Mouse (Mus musculus) spleen, postnatal 10 days (tissue): Measurements from ENCODE around the gene Kcnq1.

Experiments
- DNase-seq, 2 experiments: peaks; one replicate each; pipeline ENCODE4 v3.0.0; 2021 to 2022; ENCODE audit warnings: low spot score in 2 of 2

Gene Kcnq1

GRCm38 (mm10) chr7:143273747-143274146 lies 167.6 kb downstream of the Kcnq1 start:
- no peak for DNase-seq

GRCm38 (mm10) chr7:143275030-143275429 lies 168.9 kb downstream of the Kcnq1 start:
- DNase-seq, result no peak

DNA sequence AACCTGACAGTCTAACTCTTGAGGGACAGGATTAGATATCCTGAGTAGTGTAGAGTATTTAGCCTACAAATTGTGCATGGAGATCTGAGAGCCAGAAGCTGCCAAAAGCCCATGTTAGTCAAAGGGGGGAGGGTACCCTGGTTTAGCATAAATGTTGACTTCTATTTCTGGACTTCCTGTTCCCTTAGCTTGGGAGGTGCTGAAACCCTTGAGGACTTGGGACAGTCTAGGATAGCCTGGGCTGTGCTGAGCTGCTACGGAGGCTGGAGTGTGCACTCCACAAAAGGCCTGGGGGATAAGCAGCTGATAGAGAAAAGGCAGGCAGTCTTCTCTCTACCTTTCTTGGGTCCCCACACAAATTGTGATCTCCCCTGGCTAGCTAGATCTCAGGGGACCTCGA lies 177.5 kb downstream of the Kcnq1 start:
- DNase-seq, result no peak

GRCm38 (mm10) chr7:143284866-143285265 lies 178.7 kb downstream of the Kcnq1 start:
- no peak for DNase-seq

DNA sequence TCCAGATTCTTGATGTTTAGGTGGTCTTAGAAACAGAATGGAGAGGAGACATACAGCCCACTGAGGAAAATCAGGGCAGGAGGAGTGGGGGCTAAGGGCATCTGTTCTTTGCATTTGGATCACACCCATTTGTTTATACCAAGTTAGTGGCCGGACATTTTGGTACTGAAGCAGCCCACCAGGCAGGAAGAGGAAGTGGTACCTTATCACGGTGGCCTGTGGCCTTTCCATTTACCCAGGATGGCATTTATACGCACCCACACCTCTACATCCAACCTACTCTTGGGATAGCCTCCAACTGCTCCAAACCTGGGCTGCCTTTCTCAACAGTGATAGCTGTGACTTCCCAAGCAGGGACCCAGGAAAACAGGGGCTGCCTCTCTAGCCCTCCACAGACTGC lies 179.3 kb downstream of the Kcnq1 start:
- no peak for DNase-seq

GRCm38 (mm10) chr7:143286532-143287290 lies 180.5 kb downstream of the Kcnq1 start:
- no peak for DNase-seq

GRCm38 (mm10) chr7:143288135-143288534 lies 182.0 kb downstream of the Kcnq1 start:
- no peak for DNase-seq

- no peak for DNase-seq
Measured at GRCm38 (mm10) chr7:143289082-143289849, 183.1 kb downstream of the Kcnq1 start.

GRCm38 (mm10) chr7:143294690-143295355 lies 188.7 kb downstream of the Kcnq1 start:
- DNase-seq, result no peak

GRCm38 (mm10) chr7:143295356-143296000 lies 189.3 kb downstream of the Kcnq1 start:
- DNase-seq, result peak; percentile 29 to 51

- DNase-seq, result peak in 1 of 2 experiments; percentile 35
Measured at GRCm38 (mm10) chr7:143296001-143296379, 189.8 kb downstream of the Kcnq1 start.

- peak; percentile 78 to 86 for DNase-seq
Measured at GRCm38 (mm10) chr7:143296384-143296801, 190.2 kb downstream of the Kcnq1 start.

DNA sequence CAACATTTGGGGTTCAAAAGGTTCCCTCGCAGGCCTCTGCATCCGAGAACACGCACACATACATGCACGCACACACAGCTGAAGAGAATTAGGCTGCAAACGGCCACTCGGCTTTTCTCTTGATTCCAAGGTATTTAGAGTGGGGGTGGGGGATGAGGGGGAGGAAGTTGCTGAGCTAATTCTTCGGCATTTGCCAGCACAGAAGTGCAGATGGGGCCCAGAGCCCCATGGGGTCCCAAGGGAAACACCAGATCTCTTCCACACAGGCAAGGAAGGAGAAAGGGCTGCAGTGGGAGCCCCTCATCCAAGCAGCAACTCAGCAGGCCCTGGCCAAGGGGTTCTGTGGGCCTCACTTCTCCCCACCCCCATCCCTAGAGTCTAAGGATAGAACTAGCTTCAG lies 193.9 kb downstream of the Kcnq1 start:
- DNase-seq, result no peak

GRCm38 (mm10) chr7:143300681-143301080 lies 194.5 kb downstream of the Kcnq1 start:
- DNase-seq, result no peak

- no peak for DNase-seq
Measured at GRCm38 (mm10) chr7:143302156-143302555, 196.0 kb downstream of the Kcnq1 start.

GRCm38 (mm10) chr7:143302593-143303238 lies 196.6 kb downstream of the Kcnq1 start:
- DNase-seq, result no peak

- no peak for DNase-seq
Measured at GRCm38 (mm10) chr7:143303557-143303956, 197.4 kb downstream of the Kcnq1 start.

DNA sequence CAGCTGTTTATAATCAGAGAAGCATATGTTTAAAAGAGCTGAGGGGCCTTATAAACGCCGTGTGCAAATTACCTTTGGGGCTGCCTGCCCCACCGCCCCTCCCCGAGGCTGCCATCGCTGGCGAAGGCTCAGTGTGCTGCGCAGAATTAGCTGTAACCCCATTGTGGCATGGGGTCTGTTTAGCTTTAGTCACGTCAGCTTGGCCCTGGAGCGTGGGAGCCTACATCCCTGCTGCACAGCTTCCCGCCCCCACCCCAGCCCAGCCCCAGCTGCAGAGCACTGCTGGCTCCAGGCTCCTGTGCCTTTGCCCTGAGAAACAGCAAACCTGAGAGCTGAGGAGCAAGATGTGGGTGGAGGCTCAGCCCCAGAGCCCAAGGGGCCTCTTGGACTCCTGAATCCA lies 199.6 kb downstream of the Kcnq1 start:
- no peak for DNase-seq

GRCm38 (mm10) chr7:143308001-143308400 lies 201.8 kb downstream of the Kcnq1 start:
- DNase-seq, result no peak

DNA sequence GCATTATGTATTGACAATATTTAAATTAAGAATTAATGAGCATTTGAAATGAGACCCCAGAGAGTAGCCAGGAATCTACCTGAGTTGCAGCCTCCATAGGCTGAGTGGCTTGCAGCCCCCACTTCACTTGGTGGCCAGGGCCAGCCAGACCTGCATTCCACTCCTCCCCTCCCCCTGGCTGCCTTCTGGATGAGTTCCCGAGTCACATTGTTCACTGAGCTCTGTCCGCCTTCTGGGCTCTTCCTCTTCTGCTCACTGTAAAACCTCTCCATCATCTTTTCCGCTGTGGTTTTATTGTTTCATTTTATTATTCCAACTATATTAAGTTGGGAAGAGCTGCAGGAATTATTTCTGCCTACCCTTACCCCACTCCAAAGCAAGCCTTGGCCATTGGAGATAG lies 204.1 kb downstream of the Kcnq1 start:
- DNase-seq, result no peak

- DNase-seq, result no peak
Measured at GRCm38 (mm10) chr7:143310847-143311246, 204.7 kb downstream of the Kcnq1 start.

- no peak for DNase-seq
Measured at GRCm38 (mm10) chr7:143311471-143311870, 205.3 kb downstream of the Kcnq1 start.
